Mouse (Mus musculus) small intestine, adult 2 months (tissue): ENCODE results near the gene Pan3. TPM values are rescaled to one million over a fixed set of nuclear protein-coding genes. Genes with fewer than 3 reads are reported as not detected.

Experiments
- H3K27ac ChIP-seq: fragments of 200-500 bp; 2 replicates; pipeline ENCODE4 v1.5.1; 2012; ENCODE audit warnings: low read depth, low read length, control low read depth, inconsistent platforms; ENCODE audit not compliant: insufficient read depth
- H3K27me3 ChIP-seq: fragments of 200-500 bp; 2 replicates; pipeline ENCODE4 v1.6.1; 2012; ENCODE audit warnings: mild to moderate bottlenecking, moderate library complexity, low read length, inconsistent platforms; ENCODE audit not compliant: control insufficient read depth, insufficient read depth
- H3K36me3 ChIP-seq: fragments of 200-500 bp; 2 replicates; pipeline ENCODE4 v1.6.1; 2012; ENCODE audit warnings: mild to moderate bottlenecking, low read length, control low read depth, inconsistent platforms; ENCODE audit not compliant: control insufficient read depth, insufficient read depth
- H3K4me1 ChIP-seq: fragments of 200-500 bp; 2 replicates; pipeline ENCODE4 v1.6.1; 2012; ENCODE audit warnings: low read length, inconsistent platforms, mixed read lengths; ENCODE audit not compliant: control insufficient read depth, insufficient read depth, insufficient read length
- H3K4me3 ChIP-seq: fragments of 200-500 bp; 2 replicates; pipeline ENCODE4 v1.5.1; 2012; ENCODE audit warnings: low read depth, mild to moderate bottlenecking, control low read depth, inconsistent platforms, low read length, moderate library complexity
- CTCF ChIP-seq: fragments of 200-500 bp; IDR thresholded peaks from 2 replicates; pipeline ENCODE4 v1.5.1; 2012; ENCODE audit warnings: low read depth, mild to moderate bottlenecking, control low read depth, inconsistent platforms, low read length, moderate library complexity, mixed read lengths; ENCODE audit not compliant: insufficient replicate concordance, insufficient read length; ENCODE audit errors: extremely low read depth
- POLR2A ChIP-seq: fragments of 200-500 bp; IDR thresholded peaks from 2 replicates; pipeline ENCODE4 v1.6.1; 2012; ENCODE audit warnings: low read depth, mild to moderate bottlenecking, control low read depth, inconsistent platforms, low read length, moderate library complexity
- WGBS: fragments of 180-500 bp; shearing (Covaris S2); methylation state at CpG from one replicate; pipeline ENCODE4 v1.1.7; 2018; 5-methylcytosine and 5-hydroxymethylcytosine counted together
- polyA plus RNA-seq: library from polyadenylated mRNA; depleted of rRNA; stranded (reverse); fragments of >200 nt; gene quantifications from 2 replicates; pipeline ENCODE4 v1.2.3, GENCODE M21; 2012; rRNA removed

Pan3 gene
- 5.3 and 18.1 TPM in 2 replicates for polyA plus RNA-seq

GRCm38 (mm10) chr5:147429535-147430305 lies at the start of gene Pan3:
TSS of gene Pan3 (plus strand) at chr5:147430161.
- under 1% methylated on average over 51 of the region's 51 CpGs for WGBS
- Histone ChIP-seq H3K27ac (peak within 1 kb of the TSS; percentile 82), H3K36me3 (no peaks in the 10 kb centered on the region), H3K4me3 (peak within 1 kb of the TSS; percentile 92), H3K27me3 (no peaks in the 10 kb centered on the region), H3K4me1 (peaks cover 18% of the 10 kb centered on the region)
- TF ChIP-seq CTCF, result no peak
- TF ChIP-seq POLR2A, result peak; percentile 97

- TF ChIP-seq CTCF, result no peak
- no peaks in the 10 kb centered on the region for H3K36me3 ChIP-seq
- no peaks in the 10 kb centered on the region for H3K4me1 ChIP-seq
- no peak overlapping the region for H3K4me3 ChIP-seq
- H3K27me3 ChIP-seq, result no peaks in the 10 kb centered on the region; the same call in 1 of the 2 replicates
- 83% methylated on average over 10 of the region's 10 CpGs for WGBS
- H3K27ac ChIP-seq, result no peak overlapping the region
Measured at GRCm38 (mm10) chr5:147381396-147381795, 48.6 kb upstream of the Pan3 start.

GRCm38 (mm10) chr5:147386865-147387264 lies 43.1 kb upstream of the Pan3 start:
- H3K27ac ChIP-seq, result no peak overlapping the region
- no peaks in the 10 kb centered on the region; the same call in 1 of the 2 replicates for H3K27me3 ChIP-seq
- 79% methylated on average over 13 of the region's 13 CpGs for WGBS
- TF ChIP-seq CTCF, result no peak
- TF ChIP-seq POLR2A, result no peak
- no peaks in the 10 kb centered on the region for H3K36me3 ChIP-seq
- no peaks in the 10 kb centered on the region for H3K4me1 ChIP-seq
- no peak overlapping the region for H3K4me3 ChIP-seq

GRCm38 (mm10) chr5:147388376-147389008 lies 41.5 kb upstream of the Pan3 start:
- H3K27me3 ChIP-seq, result no peaks in the 10 kb centered on the region; the same call in 1 of the 2 replicates
- WGBS, result 65% methylated on average over 9 of the region's 9 CpGs
- H3K27ac ChIP-seq, result no peak overlapping the region
- H3K36me3 ChIP-seq, result no peaks in the 10 kb centered on the region
- TF ChIP-seq CTCF, result no peak
- TF ChIP-seq POLR2A, result no peak
- no peaks in the 10 kb centered on the region for H3K4me1 ChIP-seq
- no peak overlapping the region for H3K4me3 ChIP-seq

GRCm38 (mm10) chr5:147389052-147389451 lies 40.9 kb upstream of the Pan3 start:
- WGBS, result 75% methylated on average over 5 of the region's 5 CpGs
- TF ChIP-seq POLR2A (no peak), CTCF (no peak)
- Histone ChIP-seq H3K4me1 (no peaks in the 10 kb centered on the region), H3K4me3 (no peak overlapping the region), H3K27ac (no peak overlapping the region), H3K36me3 (no peaks in the 10 kb centered on the region), H3K27me3 (no peaks in the 10 kb centered on the region; the same call in 1 of the 2 replicates)

GRCm38 (mm10) chr5:147390772-147391171 lies 39.2 kb upstream of the Pan3 start:
- TF ChIP-seq CTCF (no peak), POLR2A (no peak)
- H3K36me3 ChIP-seq, result no peaks in the 10 kb centered on the region
- no peaks in the 10 kb centered on the region for H3K4me1 ChIP-seq
- H3K4me3 ChIP-seq, result no peak overlapping the region
- H3K27me3 ChIP-seq, result no peaks in the 10 kb centered on the region
- WGBS, result 14% methylated on average over 2 of the region's 2 CpGs
- H3K27ac ChIP-seq, result no peak overlapping the region

- 68% methylated on average over 12 of the region's 12 CpGs for WGBS
- no peak overlapping the region for H3K4me3 ChIP-seq
- H3K27me3 ChIP-seq, result no peaks in the 10 kb centered on the region
- H3K36me3 ChIP-seq, result no peaks in the 10 kb centered on the region
- H3K27ac ChIP-seq, result no peak overlapping the region
- H3K4me1 ChIP-seq, result no peaks in the 10 kb centered on the region
- TF ChIP-seq CTCF, result no peak
- TF ChIP-seq POLR2A, result no peak
Measured at GRCm38 (mm10) chr5:147392667-147393213, 37.2 kb upstream of the Pan3 start.
